Mouse (Mus musculus) ES-Bruce4 (cell line): ENCODE results near the gene Tubgcp4. TPM values are rescaled to one million over a fixed set of nuclear protein-coding genes. Genes with fewer than 3 reads are reported as not detected.

Experiments used
- H3K27ac ChIP-seq: 2 replicates; pipeline ENCODE4 v1.5.1; 2012; ENCODE audit warnings: low read length, inconsistent platforms; ENCODE audit not compliant: insufficient read depth
- H3K27me3 ChIP-seq: 2 replicates; pipeline ENCODE4 v1.6.1; 2012; ENCODE audit warnings: mild to moderate bottlenecking, low read length, inconsistent platforms; ENCODE audit not compliant: control insufficient read depth, poor library complexity, insufficient read depth, severe bottlenecking
- H3K36me3 ChIP-seq: 2 replicates; pipeline ENCODE4 v1.6.1; 2012; ENCODE audit warnings: inconsistent platforms, mild to moderate bottlenecking, low read length, moderate library complexity; ENCODE audit not compliant: control insufficient read depth, poor library complexity, insufficient read depth, severe bottlenecking
- H3K4me1 ChIP-seq: one replicate; pipeline ENCODE4 v1.8.1; 2011; ENCODE audit warnings: low read length; ENCODE audit not compliant: control insufficient read depth, insufficient read depth
- H3K4me3 ChIP-seq: 2 replicates; pipeline ENCODE4 v1.5.1; 2011; ENCODE audit warnings: low read depth, mild to moderate bottlenecking, low read length
- H3K9ac ChIP-seq: 2 replicates; pipeline ENCODE4 v1.6.1; 2012; ENCODE audit warnings: low read depth, mild to moderate bottlenecking, inconsistent platforms; ENCODE audit not compliant: poor library complexity, severe bottlenecking
- H3K9me3 ChIP-seq: replicated peaks from 2 replicates; pipeline ENCODE4 v1.6.1; 2012; ENCODE audit warnings: mild to moderate bottlenecking, low read length, inconsistent platforms; ENCODE audit not compliant: control insufficient read depth, poor library complexity, insufficient read depth, severe bottlenecking
- CTCF ChIP-seq: IDR thresholded peaks from one replicate; pipeline ENCODE4 v1.8.1; 2011; ENCODE audit warnings: low read depth, low read length
- EP300 ChIP-seq: IDR thresholded peaks from 2 replicates; pipeline ENCODE4 v1.6.1; 2011; ENCODE audit warnings: low read depth, low read length; ENCODE audit not compliant: insufficient read depth
- POLR2A ChIP-seq: IDR thresholded peaks from one replicate; pipeline ENCODE4 v1.8.1; 2011; ENCODE audit warnings: low read length; ENCODE audit not compliant: insufficient read depth
- polyA plus RNA-seq: library from polyadenylated mRNA; stranded (reverse); fragments of >200 nt; gene quantifications from 2 replicates; pipeline ENCODE4 v1.2.4, GENCODE M21; 2011; ENCODE audit warnings: low read depth; ENCODE audit not compliant: missing spikeins, insufficient read depth, insufficient read length

Gene Tubgcp4
- polyA plus RNA-seq, 1 experiment: 52.4 TPM

GRCm38 (mm10) chr2:121153100-121153499 lies 17.4 kb upstream of the Tubgcp4 start:
- no peak overlapping the region for H3K4me3 ChIP-seq
- no peaks in the 10 kb centered on the region for H3K27me3 ChIP-seq
- no peaks in the 10 kb centered on the region for H3K9me3 ChIP-seq
- H3K9ac ChIP-seq: no peak overlapping the region
- H3K4me1 ChIP-seq: no peaks in the 10 kb centered on the region
- TF ChIP-seq POLR2A: no peak
- TF ChIP-seq CTCF: peak; percentile 10
- no peak for TF ChIP-seq EP300
- no peak overlapping the region for H3K27ac ChIP-seq
- H3K36me3 ChIP-seq: peaks cover 2% of the 10 kb centered on the region; the same call in 1 of the 2 replicates

- Histone ChIP-seq H3K4me3 (no peak overlapping the region), H3K27ac (no peak overlapping the region), H3K4me1 (no peaks in the 10 kb centered on the region), H3K9ac (no peak overlapping the region), H3K9me3 (no peaks in the 10 kb centered on the region), H3K27me3 (no peaks in the 10 kb centered on the region), H3K36me3 (peaks cover 7% of the 10 kb centered on the region)
- no peak for TF ChIP-seq CTCF
- no peak for TF ChIP-seq POLR2A
- TF ChIP-seq EP300: no peak
Measured at GRCm38 (mm10) chr2:121169173-121169572, 1.3 kb upstream of the Tubgcp4 start.

- TF ChIP-seq POLR2A (no peak), CTCF (no peak), EP300 (no peak)
- no peak overlapping the region for H3K27ac ChIP-seq
- H3K9me3 ChIP-seq: no peaks in the 10 kb centered on the region
Measured at GRCm38 (mm10) chr2:121169902-121170301, 552 bp upstream of the Tubgcp4 start.

GRCm38 (mm10) chr2:121170980-121171742 lies 707 bp downstream of the Tubgcp4 start, which contains the start of gene Zscan29:
Zscan29 (minus strand) TSS chr2:121171125.
- Histone ChIP-seq H3K9me3 (no peaks in the 10 kb centered on the region), H3K4me1 (no peaks in the 10 kb centered on the region), H3K27ac (peak within 1 kb of the TSS; percentile 13; the same call in 1 of the 2 replicates), H3K9ac (peak within 1 kb of the TSS; percentile 98), H3K27me3 (no peaks in the 10 kb centered on the region), H3K4me3 (peak within 1 kb of the TSS; percentile 95), H3K36me3 (peaks cover 8% of the 10 kb centered on the region)
- TF ChIP-seq EP300 (no peak), POLR2A (peak; percentile 26)

More at GRCm38 (mm10) chr2:121169902-121170301, 552 bp upstream of the Tubgcp4 start:
- Histone ChIP-seq H3K9ac (peak overlapping the region; percentile 98), H3K4me3 (no peak overlapping the region), H3K4me1 (no peaks in the 10 kb centered on the region), H3K36me3 (peaks cover 8% of the 10 kb centered on the region), H3K27me3 (no peaks in the 10 kb centered on the region)

- no peak overlapping the region for H3K9ac ChIP-seq
- no peaks in the 10 kb centered on the region for H3K9me3 ChIP-seq
- no peak overlapping the region for H3K27ac ChIP-seq
- no peak for TF ChIP-seq POLR2A
- TF ChIP-seq EP300: no peak
- TF ChIP-seq CTCF: no peak
- H3K4me3 ChIP-seq: no peak overlapping the region
- no peaks in the 10 kb centered on the region for H3K27me3 ChIP-seq
- H3K4me1 ChIP-seq: no peaks in the 10 kb centered on the region
- peaks cover 16% of the 10 kb centered on the region for H3K36me3 ChIP-seq
Measured at GRCm38 (mm10) chr2:121178828-121179479, 8.5 kb downstream of the Tubgcp4 start.

- Histone ChIP-seq H3K9me3 (no peaks in the 10 kb centered on the region), H3K27ac (no peak overlapping the region), H3K36me3 (peaks cover 29% of the 10 kb centered on the region), H3K4me1 (no peaks in the 10 kb centered on the region), H3K27me3 (no peaks in the 10 kb centered on the region), H3K4me3 (no peak overlapping the region), H3K9ac (no peak overlapping the region)
- TF ChIP-seq CTCF (no peak), EP300 (no peak), POLR2A (no peak)
Measured at GRCm38 (mm10) chr2:121183431-121183830, 13.0 kb downstream of the Tubgcp4 start.
